Mouse (Mus musculus) erythroblast, embryonic 14.5 days (primary cell): Measurements from ENCODE around the gene Fam181a.

Experiments
- GATA1 ChIP-seq: IDR thresholded peaks from 2 replicates; pipeline ENCODE4 v1.6.1; 2012; ENCODE audit warnings: low read length, inconsistent platforms, mixed read lengths
- TAL1 ChIP-seq: IDR thresholded peaks from 3 replicates; pipeline ENCODE4 v1.6.1; 2012; ENCODE audit warnings: low read length, inconsistent platforms, mixed read lengths

- no peak for TF ChIP-seq TAL1
- no peak for TF ChIP-seq GATA1
Observed at GRCm38 (mm10) chr12:103273051-103273450, 37.7 kb upstream of the Fam181a start.
